Mouse (Mus musculus): Measurements from ENCODE around the gene Washc2. TPM values are rescaled to one million over a fixed set of nuclear protein-coding genes. Genes with fewer than 3 reads are reported as not detected.

Washc2 gene
- polyA plus RNA-seq, 1 experiment from 2014 or later, result 40.5 TPM

DNA sequence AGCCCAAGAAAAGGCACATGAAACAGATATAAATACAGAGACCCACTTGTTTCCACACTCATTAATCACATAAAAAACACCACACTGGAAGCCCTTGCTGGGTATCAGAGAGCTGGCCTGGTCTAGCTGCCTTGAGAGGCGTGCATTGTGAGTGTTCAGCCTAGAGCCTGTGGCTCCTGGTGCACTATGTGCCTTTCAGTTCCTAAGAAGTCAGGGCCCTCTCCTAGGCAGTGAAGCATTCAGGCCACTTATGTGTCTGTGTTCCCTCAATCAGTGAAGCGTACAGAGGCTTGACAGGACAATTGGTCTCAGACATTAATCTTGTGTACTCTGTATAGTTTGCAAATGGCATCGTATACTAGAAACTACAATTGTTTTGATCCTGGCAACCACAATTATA, 75.4 kb downstream of the Washc2 start:
- TF ChIP-seq CTCF (IDR thresholded peaks at IDR 0.05; ENCODE audit: low read depth), result no peak
- Histone ChIP-seq H3K4me3 (replicated peaks; ENCODE audit: low read depth, low read length) (no peak overlapping the region), H3K27me3 (ENCODE audit: insufficient read depth, low read length) (no peaks in the 10 kb centered on the region), H3K27ac (no peak overlapping the region), H3K4me1 (replicated peaks; ENCODE audit: insufficient read depth, low read length) (no peaks in the 10 kb centered on the region), H3K9ac (ENCODE audit: low read depth, low read length) (no peak overlapping the region), H3K36me3 (ENCODE audit: insufficient read depth, low read length) (no peaks in the 10 kb centered on the region), H3K9me3 (replicated peaks; ENCODE audit: low read length) (no peaks in the 10 kb centered on the region), H3K4me2 (ENCODE audit: low read length) (no peak overlapping the region)
- WGBS, result 45% methylated on average over 3 of the region's 3 CpGs
- DNase-seq (ENCODE audit: low spot score) (peak; percentile 31), ATAC-seq (replicated peaks; ENCODE audit: low FRiP score, low read depth) (peak; percentile 19; the same call in 1 of the 2 replicates)

DNA sequence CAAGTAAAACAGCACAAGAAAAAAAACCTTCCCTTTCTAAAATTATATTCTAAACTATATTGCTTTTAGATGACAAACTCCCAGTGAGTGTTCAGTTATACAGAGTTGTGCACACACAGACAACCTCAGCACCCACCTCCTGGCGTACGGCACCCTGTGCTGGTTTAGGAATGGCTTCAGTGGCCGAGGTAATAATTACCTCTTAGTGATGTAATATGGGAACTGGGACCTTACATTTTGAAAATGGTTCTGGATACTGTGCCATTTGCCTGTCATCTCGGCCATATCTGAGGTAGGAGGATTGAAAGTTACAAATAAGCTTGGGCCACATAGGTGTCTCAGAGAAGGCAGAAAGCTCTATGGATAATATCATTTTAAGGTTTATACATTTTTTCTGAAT, 78.5 kb downstream of the Washc2 start:
- ATAC-seq (replicated peaks; ENCODE audit: low FRiP score, low read depth) (0 out of 2 replicates have a peak, but pooled peaks have one; percentile 42), DNase-seq (ENCODE audit: low spot score) (no peak)
- Histone ChIP-seq H3K27me3 (ENCODE audit: insufficient read depth, low read length) (no peaks in the 10 kb centered on the region), H3K36me3 (ENCODE audit: insufficient read depth, low read length) (no peaks in the 10 kb centered on the region), H3K9me3 (replicated peaks; ENCODE audit: low read length) (no peaks in the 10 kb centered on the region), H3K4me3 (replicated peaks; ENCODE audit: low read depth, low read length) (no peak overlapping the region), H3K4me1 (replicated peaks; ENCODE audit: insufficient read depth, low read length) (no peaks in the 10 kb centered on the region), H3K4me2 (ENCODE audit: low read length) (no peak overlapping the region), H3K9ac (ENCODE audit: low read depth, low read length) (no peak overlapping the region), H3K27ac (no peak overlapping the region)
- no peak for TF ChIP-seq CTCF (IDR thresholded peaks at IDR 0.05; ENCODE audit: low read depth)
- WGBS, result 74% methylated on average over 4 of the region's 4 CpGs

DNA sequence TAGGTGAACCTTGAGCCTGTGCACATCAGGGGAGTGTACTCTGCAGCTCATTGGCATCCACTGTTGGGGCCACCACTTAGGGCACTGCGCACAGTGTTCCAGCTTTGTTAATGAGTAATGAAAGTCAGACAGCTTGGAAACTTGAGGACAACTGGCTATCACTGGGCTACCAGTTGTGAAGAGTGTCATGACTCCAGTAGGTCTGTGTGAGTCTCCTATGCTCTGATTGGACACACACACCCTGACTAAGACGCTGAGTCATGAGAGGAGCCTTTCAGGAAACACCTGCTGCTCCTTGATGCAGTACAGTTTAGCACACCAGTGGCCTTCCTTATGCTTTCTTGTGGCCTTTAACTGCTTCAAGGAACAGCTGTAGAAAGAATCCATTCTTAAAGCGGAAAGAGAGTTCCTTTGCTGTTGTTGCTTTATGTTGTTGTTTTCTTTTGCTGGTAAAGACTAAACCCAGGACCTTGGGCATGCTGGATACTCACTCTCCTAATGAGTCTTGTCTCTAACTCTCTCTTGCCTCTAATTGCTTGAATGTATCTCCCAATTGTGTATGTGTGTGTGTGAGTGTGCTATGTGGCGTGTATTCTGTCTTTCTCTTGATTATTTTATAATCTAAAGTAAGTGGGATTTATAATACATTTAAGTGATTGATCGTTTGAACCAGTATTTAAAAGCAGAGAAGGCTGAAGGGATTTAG, 79.2 kb downstream of the Washc2 start:
- Histone ChIP-seq H3K4me2 (ENCODE audit: low read length) (no peak overlapping the region), H3K9ac (ENCODE audit: low read depth, low read length) (no peak overlapping the region), H3K4me3 (replicated peaks; ENCODE audit: low read depth, low read length) (no peak overlapping the region), H3K27ac (no peak overlapping the region; the same call in 1 of the 2 replicates), H3K36me3 (ENCODE audit: insufficient read depth, low read length) (no peaks in the 10 kb centered on the region), H3K9me3 (replicated peaks; ENCODE audit: low read length) (no peaks in the 10 kb centered on the region), H3K27me3 (ENCODE audit: insufficient read depth, low read length) (no peaks in the 10 kb centered on the region), H3K4me1 (replicated peaks; ENCODE audit: insufficient read depth, low read length) (no peaks in the 10 kb centered on the region)
- WGBS, result 79% methylated on average over 5 of the region's 5 CpGs
- TF ChIP-seq CTCF (IDR thresholded peaks at IDR 0.05; ENCODE audit: low read depth), result no peak
- ATAC-seq (replicated peaks; ENCODE audit: low FRiP score, low read depth), result peak; percentile 96
- peak; percentile 52 for DNase-seq (ENCODE audit: low spot score)

DNA sequence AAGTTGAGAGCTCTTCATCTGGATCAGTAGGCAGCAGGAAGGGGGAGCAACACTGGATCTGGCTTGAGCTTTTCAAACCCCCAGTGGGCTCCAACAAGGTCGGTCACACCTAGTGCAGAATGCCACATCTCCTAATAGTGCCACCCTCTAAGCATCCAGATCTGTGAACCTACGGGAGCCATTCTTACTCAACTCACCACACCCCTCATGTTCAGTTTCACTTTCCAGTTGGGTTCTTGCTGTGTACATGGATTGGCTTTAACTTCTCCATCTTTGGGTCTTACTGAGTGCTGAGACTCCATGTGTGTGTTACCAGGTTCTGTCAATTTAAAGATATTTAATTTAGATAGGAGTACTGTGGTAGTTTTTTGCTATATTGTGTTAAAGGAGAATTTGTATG, 103.6 kb downstream of the Washc2 start:
- Histone ChIP-seq H3K9me3 (replicated peaks; ENCODE audit: low read length) (no peaks in the 10 kb centered on the region), H3K4me1 (replicated peaks; ENCODE audit: insufficient read depth, low read length) (no peaks in the 10 kb centered on the region), H3K4me2 (ENCODE audit: low read length) (no peak overlapping the region), H3K27me3 (ENCODE audit: insufficient read depth, low read length) (no peaks in the 10 kb centered on the region), H3K27ac (no peak overlapping the region), H3K36me3 (ENCODE audit: insufficient read depth, low read length) (no peaks in the 10 kb centered on the region), H3K4me3 (replicated peaks; ENCODE audit: low read depth, low read length) (no peak overlapping the region), H3K9ac (ENCODE audit: low read depth, low read length) (no peak overlapping the region)
- DNase-seq (ENCODE audit: low spot score), result no peak
- WGBS, result 96% methylated on average over 2 of the region's 2 CpGs
- no peak for ATAC-seq (replicated peaks; ENCODE audit: low FRiP score, low read depth)
- no peak for TF ChIP-seq CTCF (IDR thresholded peaks at IDR 0.05; ENCODE audit: low read depth)

Other genes starting within 250 kb of the Washc2 start
- 42.3 and 42.4 TPM in 2 replicates for gene Plxnd1, start 213.0 kb upstream of the Washc2 start, polyA plus RNA-seq (2015; fragmentation: Nextera tagmentation; extraction: Ambion mirVana)
- 6.9 and 7.6 TPM in 2 replicates for gene Tmcc1, start 14.6 kb upstream of the Washc2 start, polyA plus RNA-seq (2015; fragmentation: Nextera tagmentation; extraction: Ambion mirVana)
- 4.9 and 5.7 TPM in 2 replicates for gene Zfand4, start 56.2 kb downstream of the Washc2 start, polyA plus RNA-seq (2015; fragmentation: Nextera tagmentation; extraction: Ambion mirVana)
- gene March8, start 130.0 kb downstream of the Washc2 start, polyA plus RNA-seq (2015; fragmentation: Nextera tagmentation; extraction: Ambion mirVana), result 36.3 and 37.2 TPM in 2 replicates